Mouse (Mus musculus) monocyte, adult 5-6 weeks (primary cell): ENCODE measurements around the gene Camkk2. TPM values are rescaled to one million over a fixed set of nuclear protein-coding genes. Genes with fewer than 3 reads are reported as not detected.
A peak's percentile ranks its signal among the peaks of the same experiment; 100 is the strongest.

Experiments used
- ATAC-seq: fragments of 153-309, 156-312 bp; replicated peaks from 2 replicates; pipeline ENCODE4 v1.8.0; 2017; ENCODE audit warnings: mild to moderate bottlenecking; ENCODE audit not compliant: low TSS enrichment, insufficient number of reproducible peaks, severe bottlenecking, poor library complexity, low FRiP score
- total RNA-seq: library from RNA; stranded (forward); fragments of 200-1000, 200-491, 200-594 nt; gene quantifications from 3 replicates; pipeline ENCODE4 v1.2.3, GENCODE M21; 2017

The Camkk2 gene
- total RNA-seq, 1 experiment from 2014 or later, result 63.5 TPM

GRCm38 (mm10) chr5:122786035-122786819 lies 7.0 kb upstream of the Camkk2 start:
- no peak for ATAC-seq

- ATAC-seq, result no peak
Measured at GRCm38 (mm10) chr5:122783726-122784406, 4.7 kb upstream of the Camkk2 start.

- ATAC-seq, result no peak
Measured at GRCm38 (mm10) chr5:122782066-122782465, 2.9 kb upstream of the Camkk2 start.

GRCm38 (mm10) chr5:122780791-122781432 lies 1.7 kb upstream of the Camkk2 start:
- ATAC-seq, result no peak

GRCm38 (mm10) chr5:122778231-122779226 lies 680 bp downstream of the Camkk2 start:
- ATAC-seq, result 0 out of 2 replicates have a peak, but pooled peaks have one; percentile 6

GRCm38 (mm10) chr5:122777322-122777721 lies 1.9 kb downstream of the Camkk2 start:
- no peak for ATAC-seq

- ATAC-seq, result no peak
Measured at GRCm38 (mm10) chr5:122775646-122776286, 3.4 kb downstream of the Camkk2 start.

GRCm38 (mm10) chr5:122774743-122775611 lies 4.2 kb downstream of the Camkk2 start:
- no peak for ATAC-seq

GRCm38 (mm10) chr5:122773756-122774155 lies 5.5 kb downstream of the Camkk2 start:
- no peak for ATAC-seq

GRCm38 (mm10) chr5:122771428-122771827 lies 7.8 kb downstream of the Camkk2 start:
- no peak for ATAC-seq

- peak; percentile 29; the same call in 1 of the 2 replicates for ATAC-seq
Measured at GRCm38 (mm10) chr5:122770806-122771261, 8.4 kb downstream of the Camkk2 start.

GRCm38 (mm10) chr5:122770304-122770703 lies 8.9 kb downstream of the Camkk2 start:
- no peak for ATAC-seq

GRCm38 (mm10) chr5:122769101-122769568 lies 10.1 kb downstream of the Camkk2 start:
- ATAC-seq, result peak; percentile 76

GRCm38 (mm10) chr5:122767283-122767682 lies 11.9 kb downstream of the Camkk2 start:
- ATAC-seq, result no peak

GRCm38 (mm10) chr5:122764032-122764464 lies 15.2 kb downstream of the Camkk2 start:
- ATAC-seq, result no peak

- ATAC-seq, result no peak
Measured at GRCm38 (mm10) chr5:122763271-122764031, 15.8 kb downstream of the Camkk2 start.
